Mouse (Mus musculus) liver (tissue): ENCODE measurements around the gene Ddx28.
"Not testable (repeated sequence)": the region's sequence is repeated elsewhere in the genome, so short reads cannot be mapped to it uniquely, and the experiment has no call there.

Experiments used
- DNase-seq: peaks from one replicate; pipeline ENCODE4 v3.0.0-alpha.2; 2020; ENCODE audit warnings: mixed read lengths

The Ddx28 gene

DNA sequence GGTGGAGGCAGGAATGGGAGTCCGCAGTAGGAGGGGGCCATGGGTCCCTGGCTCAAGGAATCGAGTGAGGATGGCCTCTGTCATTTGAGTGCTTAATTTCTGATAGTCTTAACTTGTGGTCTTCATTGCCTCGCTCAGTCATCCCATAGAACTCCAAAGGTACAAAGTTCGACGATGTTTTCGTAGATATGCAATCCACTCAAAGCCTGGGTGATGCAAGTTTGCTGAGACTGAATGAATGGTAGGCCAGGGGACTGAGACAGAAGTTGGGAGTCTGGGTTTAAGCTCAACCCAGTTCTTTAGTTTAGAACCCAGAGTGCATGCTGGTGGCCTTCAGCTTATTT, at the start of gene Ddx28:
Ddx28 (minus strand) TSS at position 240 of the 344 bp plus-strand sequence.
- DNase-seq = no peak

DNA sequence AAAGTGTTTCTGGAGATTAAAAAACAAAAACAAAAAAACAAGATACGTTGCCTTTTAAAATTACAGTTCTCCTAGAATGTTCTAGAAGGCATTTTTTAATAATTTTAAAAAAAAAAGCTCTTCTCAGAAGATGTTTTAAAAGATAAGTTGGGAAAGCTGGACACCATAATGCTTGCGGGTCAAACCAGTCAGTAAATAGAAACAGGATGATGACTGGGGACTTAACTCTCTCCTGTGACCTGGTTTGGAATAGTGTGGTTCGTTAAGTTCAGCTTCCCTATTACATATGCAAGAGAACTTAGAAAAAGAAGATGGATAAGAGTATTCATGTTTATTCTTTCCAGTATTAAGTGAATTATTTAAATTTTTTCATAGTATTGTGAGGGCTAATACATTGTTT, 48.8 kb upstream of the Ddx28 start:
- no peak for DNase-seq

DNA sequence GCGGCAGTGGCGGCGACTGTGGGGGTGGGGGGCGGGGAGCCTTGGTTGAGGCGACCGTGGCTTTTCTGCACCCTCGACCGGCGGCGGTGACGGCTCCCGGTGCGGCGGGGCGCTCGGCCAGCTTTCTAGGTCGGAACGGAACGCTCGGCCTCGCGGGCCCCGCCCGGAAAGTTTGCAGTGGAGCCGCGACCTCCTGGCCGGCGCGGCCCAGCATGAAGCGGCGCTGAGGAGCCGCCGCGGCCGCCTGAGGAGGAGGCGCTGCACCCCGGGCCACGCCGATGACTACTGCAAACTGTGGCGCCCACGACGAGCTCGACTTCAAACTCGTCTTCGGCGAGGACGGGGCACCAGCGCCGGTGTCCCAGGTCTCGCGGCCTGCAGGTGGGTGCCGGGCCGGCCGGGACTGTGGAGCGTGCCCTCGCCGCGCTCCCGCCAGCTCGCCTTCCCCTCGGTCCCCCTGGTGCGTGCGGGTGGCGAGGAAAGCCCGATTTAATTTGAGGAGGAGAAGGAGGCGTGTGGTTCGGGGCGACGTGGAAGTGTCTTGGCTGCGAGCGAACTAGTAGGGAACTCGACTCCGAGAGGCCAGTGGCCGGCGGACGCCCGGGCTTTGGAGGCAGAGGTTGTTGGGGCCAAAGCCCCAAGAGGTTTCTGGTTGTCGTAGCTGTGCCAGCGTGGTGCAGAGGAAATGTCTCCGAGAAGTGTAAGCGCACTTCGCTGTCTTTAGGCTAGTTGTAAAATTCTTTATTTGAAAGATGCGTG, 48.1 kb upstream of the Ddx28 start:
- peak; percentile 67 for DNase-seq

DNA sequence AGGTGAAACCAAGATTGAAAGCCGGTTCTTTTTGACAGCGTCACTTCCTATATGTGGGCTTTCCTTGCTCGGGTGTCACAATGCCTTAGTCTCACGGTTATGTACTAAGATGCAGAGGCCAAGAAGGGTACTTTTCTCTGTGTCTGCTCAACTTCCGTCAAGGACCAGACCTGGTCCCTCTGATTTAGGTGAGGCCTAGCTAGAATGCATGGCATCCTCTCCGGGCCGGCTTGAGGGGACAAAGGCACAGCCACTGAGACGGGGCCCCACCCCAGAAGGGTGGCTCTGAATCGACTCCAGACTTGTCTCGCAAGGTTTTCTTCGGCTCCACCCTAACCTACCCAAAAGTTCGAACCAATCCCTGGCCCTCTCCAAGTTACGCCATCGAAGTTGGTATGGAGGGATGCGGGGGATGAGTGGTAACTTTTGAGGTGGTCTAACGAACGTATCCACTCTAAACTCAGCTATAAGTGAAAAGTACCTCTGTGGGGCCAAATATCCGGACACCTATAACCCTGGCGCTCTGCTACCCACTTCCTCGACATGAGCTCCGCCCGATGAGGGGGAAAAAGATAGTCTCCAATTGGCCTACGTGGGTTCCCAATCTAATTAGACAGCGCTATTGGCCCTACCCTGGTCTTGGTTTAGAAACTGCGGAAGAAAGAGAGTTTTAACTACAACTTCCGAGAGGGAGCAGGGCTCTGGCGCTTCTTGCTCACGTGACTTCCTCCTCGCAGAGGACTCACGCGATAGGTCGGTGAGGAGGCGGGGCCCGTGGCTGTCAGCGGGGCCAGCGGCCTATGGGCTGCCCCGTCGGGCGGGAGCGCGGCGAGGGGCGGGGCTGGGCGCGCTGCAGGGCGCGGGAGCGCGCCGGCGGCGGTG, 47.3 kb upstream of the Ddx28 start, which contains the start of gene Nfatc3:
Nfatc3 (plus strand) TSS at position 110 of the 882 bp plus-strand sequence.
- peak; percentile 98 for DNase-seq

DNA sequence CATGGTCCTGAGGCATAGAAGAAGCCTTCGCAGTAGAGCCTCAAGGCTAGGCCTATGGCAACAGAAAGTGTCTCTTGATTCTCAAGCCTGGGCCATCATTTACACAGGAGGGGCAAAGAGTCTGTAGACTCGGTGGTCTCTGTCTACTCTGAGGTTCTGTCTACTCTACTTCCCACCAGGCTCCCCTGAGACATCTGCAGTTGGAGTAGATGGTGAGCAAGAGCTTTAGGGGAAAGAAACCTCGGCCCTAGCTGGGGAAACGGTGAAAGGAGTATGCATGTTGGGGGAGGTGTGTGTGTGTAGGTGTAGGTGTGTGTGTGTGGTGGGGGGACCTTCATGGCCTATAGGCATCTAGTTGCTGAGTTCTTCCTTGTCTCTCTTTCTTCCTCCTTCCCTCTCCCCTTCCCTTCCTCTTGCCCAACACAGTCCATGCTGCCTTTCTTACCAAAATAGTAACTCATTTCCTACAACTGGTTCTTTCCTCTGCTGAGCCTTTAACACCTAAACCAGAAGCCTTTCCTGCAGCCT, 44.8 kb upstream of the Ddx28 start:
- no peak for DNase-seq

DNA sequence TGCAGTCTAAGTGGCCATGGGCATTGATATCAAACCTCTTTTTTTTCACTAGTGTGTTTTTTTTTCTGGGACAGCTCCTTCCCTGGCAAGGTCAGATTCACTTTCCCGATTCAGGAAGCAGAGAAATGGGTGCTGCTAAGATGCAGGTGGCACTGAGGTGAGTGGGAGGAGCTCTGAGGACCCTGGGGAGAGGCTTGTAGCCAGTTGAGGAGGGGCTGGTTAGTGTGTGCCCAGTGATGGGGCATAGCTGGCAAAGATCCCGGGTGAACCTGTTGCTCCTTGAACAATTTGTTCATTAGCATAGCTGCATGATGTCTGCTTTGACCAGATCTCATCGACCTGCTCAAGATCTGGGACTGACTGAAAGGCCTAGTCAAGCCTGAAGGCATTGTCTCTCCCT, 43.4 kb upstream of the Ddx28 start:
- no peak for DNase-seq

DNA sequence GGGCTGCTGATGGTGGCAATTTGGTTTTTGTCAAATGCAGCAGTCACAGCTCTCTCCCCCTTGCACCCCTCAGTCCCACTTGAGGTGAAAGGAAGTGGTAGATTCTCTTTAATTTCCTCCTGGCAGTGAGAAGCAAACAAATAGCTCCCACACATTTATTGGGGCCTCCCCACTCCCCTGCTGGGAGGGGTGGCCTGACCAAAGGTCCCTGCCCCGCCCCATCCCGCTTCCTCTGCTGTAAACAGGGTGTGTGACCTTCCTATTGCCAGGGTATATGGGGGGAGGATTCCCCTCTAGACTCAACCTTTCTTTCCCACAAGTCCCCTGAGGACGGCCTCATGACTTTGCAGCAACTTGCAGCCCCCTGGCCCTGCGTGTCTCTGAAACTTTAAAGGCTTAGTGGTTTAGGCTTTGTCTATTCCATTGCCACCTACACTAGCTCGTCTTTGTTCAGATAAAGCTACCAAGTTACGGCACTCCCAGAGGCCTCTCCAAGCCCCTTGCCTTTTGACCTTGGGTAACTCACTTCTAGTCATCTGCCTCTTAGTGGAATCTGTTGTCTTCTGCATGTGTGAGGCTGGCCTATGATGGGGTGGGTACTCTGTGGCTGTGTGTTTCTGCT, 42.6 kb upstream of the Ddx28 start:
- DNase-seq = peak; percentile 54

DNA sequence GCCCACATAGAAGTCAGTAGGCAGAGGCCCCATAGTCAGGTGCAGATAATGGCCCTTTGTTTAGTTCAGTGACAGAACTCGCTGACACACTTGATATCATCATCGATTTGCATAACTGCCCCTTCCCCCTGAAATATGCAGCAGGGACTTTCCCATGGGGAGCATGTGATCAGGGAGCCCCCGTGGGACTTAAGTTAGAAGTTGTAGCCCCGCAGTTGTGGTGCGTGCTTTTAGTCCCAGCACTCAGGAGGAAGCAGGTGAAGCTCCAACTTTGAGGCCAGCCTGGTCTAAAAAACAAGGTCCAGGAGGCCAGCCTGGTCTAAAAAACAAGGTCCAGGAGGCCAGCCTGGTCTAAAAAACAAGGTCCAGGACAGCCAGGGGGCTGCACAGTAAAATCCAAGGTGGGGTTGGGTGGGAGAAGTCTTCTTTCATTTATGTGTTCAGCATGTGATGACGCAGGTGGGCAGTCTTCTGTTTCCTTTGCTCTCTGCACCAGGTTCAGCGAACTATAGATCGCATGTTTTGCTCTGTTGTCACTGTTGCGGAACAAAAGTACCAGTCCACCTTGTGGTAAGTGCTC, 40.9 kb upstream of the Ddx28 start:
- DNase-seq = no peak

DNA sequence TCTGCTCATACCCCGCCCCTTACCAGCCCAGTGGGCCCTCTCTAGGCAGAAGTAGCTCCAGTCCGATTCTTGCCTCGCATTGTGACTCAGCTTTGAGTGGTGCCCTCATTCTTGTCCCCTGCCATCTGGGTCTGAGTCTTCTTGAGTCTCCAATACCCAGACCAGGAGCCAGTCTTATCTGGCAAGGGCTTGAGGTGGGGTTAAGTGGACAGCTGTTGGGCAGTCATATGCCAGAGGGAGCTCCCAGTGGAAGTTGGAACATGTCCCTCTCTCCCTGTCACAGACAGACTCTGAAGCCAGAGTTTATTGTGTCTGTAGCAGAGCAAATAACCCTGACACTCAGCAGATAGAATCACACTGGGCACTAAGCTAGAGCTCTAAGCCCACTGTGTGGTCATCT, 39.4 kb upstream of the Ddx28 start:
- DNase-seq = no peak

DNA sequence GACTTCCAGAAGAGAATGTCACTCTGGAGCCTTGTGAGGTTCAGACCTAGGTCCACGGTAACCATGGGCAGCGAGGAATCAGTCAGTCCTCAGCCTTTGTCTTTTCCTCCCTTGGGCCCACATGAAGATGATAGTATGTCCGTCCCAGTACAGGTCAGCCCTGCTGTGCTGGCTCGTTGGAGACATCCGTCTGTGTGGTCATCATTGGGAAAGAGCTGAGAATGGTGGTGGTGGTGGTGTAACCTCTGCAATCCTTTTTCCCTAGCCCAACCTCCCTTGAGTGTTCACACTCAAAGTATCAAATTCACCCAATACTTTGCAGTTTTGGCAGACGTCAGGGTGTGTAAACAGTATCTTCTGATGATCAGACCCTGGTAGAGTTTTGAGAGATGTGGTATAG, 38.2 kb upstream of the Ddx28 start:
- DNase-seq = no peak

DNA sequence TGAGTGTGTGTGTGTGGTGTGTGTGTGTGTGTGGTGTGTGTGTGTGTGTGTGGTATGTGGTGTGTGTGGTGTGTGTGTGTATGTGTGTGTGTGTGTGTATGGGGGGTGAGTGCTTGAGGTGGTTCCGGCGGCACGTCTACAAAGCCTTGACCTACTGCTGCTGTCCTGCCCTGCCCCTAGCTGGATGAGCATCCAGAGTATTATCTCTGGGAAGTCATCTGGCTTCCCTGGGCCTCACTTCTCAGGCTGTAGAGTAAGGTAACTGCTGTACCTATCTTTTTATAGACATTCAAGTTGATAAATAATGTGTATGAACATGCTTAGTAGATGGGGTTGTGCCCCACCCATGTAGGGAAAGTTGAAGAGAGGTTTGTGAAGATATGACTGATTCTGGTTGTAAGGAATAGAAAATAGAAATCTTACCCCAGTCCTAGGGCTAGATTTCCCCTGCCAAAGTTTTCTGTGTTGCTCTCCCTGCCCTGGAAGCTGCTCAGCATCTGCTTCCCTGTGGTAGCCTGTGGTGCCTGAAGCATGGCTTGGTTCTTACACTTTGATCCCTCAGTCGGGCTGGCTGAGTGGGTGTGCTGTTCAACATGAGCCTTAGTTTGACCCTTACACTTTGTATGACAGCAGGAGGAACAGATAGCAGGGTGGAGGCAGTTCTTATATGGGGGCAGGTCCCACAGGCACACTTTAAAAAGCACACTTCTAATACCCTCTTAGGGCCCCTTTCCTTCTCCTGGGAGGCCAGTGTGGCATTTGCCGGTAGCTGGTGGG, 36.4 kb upstream of the Ddx28 start:
- peak; percentile 62 for DNase-seq

DNA sequence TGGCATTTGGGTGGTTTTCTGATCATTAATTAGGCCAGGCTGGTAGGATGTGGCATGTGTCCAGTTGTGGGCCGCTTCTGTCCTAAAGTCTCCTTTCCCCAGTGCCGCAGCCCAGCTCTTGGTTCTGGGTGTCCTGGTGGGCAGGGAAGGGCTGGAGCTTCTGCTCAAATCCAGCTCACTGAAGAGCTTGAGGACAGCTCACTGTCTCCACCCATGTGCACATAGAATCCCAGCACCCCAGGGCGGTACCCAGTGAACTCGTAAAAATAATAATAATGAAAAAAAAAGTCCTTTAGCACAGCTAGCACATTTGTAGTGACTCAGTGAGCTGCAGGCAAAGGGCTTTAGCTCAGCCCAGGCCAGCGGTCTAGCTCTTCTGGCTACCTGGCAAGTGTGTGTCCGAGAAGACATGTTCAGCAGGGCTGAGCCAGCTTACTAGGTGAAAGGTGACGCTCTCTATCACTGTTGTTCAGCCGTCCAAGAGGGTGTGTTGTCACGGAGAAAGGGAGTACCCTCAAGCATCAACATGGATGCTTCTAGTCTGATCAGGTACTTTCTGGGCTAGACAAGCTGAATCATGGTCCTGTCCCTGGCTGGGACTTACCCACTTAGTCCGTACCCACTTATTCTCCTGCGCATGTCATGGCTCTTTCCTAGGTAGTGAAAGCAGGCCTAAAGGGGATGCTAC, 35.3 kb upstream of the Ddx28 start:
- peak; percentile 65 for DNase-seq

DNA sequence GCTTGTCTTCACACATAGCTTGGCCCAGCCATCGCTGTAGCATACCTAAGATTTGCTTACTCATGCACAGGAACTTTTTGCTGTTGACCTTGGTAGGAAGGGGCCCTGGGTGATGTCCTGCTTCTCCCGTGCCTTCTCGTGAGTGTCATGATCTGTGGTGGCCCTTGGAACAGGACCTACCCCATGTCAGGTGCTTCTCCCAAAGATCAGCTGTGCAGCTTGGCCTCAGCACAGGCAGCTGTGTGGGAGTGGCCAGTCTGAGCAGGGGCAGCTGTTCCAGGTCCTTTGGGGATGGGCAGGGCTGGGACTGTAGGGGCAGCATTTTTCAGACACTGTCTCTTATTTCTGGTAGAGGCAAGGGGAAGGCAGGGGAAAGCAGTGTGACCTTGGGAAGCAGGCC, 32.5 kb upstream of the Ddx28 start:
- peak; percentile 29 for DNase-seq

DNA sequence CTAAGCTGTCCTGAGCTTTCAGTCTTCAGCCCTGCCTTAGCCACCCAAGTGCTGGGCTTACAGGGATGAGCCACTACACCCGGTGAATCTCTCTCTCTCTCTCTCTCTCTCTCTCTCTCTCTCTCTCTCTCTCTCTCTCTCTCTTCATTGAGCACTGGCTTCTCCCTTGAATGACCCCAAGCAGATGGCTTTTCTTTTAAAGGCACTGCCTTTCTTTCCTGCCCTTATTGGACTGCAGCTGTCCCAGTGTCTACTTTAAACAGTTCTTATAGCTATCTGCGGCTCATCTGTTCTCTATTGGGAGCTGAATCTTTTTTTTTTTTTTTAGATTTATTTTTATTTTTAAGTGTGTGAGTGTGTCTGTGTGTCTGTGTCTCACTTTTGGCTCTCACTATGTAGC, 31.4 kb upstream of the Ddx28 start:
- DNase-seq = no peak

DNA sequence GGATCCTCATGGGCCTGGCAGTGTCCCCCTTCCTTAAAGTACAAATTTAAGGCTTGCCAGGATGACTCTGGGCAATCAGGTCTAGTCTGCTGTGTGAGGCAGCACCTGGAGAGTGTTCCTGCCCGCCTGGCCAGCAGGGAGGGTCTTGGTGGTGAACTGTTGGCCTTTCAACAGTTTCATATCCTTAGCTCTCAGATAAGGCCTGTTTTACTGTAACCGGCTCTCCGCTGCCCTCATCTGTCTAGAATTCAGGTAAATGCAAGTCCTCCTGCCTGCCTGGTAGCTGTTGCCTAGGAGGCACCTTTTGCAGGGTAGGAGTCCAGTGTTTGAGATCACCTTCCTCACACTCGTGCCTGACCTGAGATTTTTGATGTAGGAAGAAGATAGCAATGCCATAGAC, 28.5 kb upstream of the Ddx28 start:
- DNase-seq = no peak

DNA sequence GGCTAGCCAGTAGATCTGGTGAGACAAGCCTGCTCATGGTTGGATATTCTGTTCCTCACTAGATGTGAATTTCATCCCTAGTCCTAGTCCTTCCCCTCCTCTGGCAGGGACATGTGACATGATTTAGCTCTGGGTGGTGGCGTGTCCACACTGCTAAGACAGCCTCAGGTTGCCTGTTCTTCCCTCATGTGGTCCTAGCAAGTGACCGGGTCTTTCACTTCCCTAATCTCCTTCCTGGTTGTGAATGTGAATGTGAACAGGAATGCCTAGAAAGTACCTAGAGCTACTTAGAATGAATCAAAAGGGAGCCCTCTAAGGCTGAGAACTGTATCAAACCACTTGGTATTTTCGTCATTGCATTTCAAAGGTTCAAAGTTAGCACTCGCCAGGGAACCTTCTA, 27.9 kb upstream of the Ddx28 start:
- no peak for DNase-seq

DNA sequence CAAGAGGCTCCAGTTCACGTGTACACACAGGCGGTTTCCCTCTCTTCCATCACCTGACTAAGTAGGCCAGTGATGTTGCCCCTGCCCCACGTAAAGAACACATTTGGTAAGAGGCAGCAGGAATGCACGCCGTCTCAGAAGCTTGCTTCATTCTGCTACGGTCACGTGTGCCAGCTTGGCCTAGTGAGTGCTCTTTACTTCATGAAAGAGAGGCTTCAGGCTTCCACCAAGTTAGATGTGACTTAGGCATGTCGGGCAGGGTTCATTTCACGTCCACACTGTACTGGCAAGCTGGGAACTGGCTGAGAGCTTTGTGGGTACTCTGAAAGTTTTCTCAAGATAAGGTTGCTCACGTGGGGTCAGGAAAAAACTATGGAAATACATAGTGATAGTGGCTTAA, 27.0 kb upstream of the Ddx28 start:
- no peak for DNase-seq

DNA sequence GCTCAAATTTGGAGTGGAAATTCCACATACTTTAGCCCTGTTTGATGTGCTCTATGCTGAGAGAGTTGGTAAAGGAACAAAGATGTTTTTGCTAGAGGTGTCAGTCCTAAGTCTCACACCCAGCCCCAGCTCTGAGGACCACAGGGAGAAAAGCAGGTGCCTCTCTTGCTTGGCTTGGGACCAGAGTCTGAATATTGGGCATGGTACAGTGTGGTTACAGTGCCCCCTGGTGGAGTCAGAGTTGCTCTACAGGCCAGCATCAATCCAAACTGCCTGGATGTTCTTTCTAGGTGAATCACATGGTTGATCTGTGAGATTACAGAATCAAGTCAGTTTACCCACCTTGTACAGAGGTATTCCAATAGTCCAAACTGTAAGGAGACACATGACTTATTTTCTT, 10.8 kb upstream of the Ddx28 start:
- DNase-seq = peak; percentile 78

DNA sequence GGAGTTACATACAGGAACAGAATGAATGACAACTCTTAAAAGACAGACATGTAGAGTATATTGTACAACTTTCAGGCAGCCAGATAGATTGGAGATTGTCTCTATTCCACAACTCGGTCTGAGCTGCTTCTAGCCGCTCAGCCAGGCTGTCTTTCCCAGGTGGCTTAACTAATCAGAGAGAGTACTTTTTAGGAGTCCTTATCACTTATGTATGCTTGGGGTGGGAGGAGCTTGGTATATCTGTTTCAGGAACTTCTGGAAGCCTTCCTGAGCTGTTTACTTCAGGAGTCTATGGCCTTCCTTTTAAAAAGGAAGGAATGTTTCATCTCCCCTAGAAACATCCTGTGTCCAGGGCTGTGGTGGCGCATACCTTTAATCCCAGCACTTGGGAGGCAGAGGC, 6.4 kb upstream of the Ddx28 start:
- DNase-seq = no peak

DNA sequence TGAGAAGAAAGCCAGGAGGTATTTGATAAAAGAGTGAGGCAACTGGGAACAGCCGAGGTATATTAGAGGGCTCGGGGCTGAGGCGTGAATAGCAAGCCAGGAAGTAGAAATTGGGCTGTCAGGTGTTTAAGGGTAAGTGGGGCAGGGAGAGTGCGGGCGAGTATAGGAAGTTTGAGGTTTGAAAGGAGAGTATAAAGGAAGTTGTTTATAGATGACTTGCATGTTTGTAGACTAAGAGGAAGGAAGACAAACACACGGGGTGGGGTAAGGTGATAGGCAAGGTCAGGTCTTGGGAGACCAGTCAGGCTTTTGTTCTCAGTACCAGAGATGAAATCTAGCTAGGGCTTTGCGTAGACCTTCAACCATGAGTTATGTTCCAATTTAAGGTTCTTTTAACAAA, 5.4 kb upstream of the Ddx28 start:
- no peak for DNase-seq

DNA sequence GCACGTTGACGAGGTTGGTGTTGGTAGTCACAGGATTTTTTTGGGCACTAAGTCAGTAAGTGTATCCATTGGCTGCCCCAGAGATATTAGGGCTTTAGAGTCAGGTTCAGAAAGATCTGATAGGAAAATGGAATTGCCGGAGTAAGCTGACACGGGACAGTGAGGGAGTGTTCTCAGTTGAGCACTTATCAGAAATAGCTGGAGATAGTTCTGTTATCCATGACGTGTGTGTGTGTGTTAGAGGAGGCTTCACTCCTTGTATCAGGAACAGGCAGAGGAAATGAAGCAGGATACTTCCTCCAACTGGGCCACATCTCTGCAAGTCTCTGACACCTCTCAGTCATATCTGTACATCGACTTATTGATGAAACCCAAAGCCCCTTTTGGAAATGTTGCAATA, 4.6 kb upstream of the Ddx28 start:
- no peak for DNase-seq

DNA sequence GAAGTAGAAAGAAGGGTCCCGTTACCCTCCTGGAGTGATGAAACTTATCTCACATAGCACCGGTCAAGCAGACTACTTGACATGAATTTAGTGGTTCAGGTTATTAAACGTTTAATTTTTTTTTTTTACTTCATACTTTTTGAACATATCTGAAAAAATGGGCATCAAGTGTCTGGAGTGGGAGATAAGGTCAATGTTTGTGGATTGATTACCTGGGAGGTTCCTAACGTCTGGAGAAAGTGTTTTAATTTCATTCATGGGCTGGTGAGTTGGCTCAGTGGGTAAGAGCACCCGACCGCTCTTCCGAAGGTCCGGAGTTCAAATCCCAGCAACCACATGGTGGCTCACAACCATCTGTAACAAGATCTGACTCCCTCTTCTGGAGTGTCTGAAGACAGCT, 521 bp upstream of the Ddx28 start:
- not testable (repeated sequence) for DNase-seq
